16 mouse cellular contexts compared by ENCODE assay signal in the genomic region with DNA sequence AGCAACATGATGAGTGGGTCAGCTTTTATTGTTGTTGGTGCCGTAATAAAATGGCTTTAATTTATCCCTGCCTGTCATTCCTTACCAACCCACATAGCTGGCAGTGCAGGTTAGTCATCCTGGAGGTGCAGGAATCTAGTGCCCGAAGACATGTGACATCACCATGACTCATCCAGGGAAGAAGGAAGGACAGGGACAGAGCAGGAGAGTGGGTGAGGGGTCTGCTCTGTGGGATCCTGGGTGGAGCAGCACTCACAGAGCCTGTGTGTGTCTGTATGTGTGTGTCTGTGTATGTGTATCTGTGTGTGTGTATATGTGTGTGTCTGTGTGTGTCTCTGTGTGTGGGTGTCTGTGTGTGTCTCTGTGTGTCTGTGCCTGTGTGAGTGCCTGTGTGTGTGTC. TPM values are rescaled to one million over a fixed set of nuclear protein-coding genes. Genes with fewer than 3 reads are reported as not detected.
DNase-seq lines count a peak whose midpoint lies in the region; ATAC-seq and TF ChIP-seq lines count a peak whose summit lies in the region.
"Had no signal": no experiment of that assay in that cellular context is flagged by ENCODE, and none has a peak within 500 bp of the region (broad histone marks: within the 10 kb centered on the region; RNA-seq: fewer than 3 reads in every experiment).

No protein-coding gene starts in this region.

- no peak overlapping the region for H3ac ChIP-seq in myocyte (ENCODE audit: control insufficient read depth, insufficient read length)

- H3K36me3 ChIP-seq in megakaryocyte, embryonic 14.5 days (replicated peaks; ENCODE audit: low read length) = no peaks in the 10 kb centered on the region
- H3K36me3 ChIP-seq in myocyte (ENCODE audit: control insufficient read depth, insufficient read depth) = no peaks in the 10 kb centered on the region
- no peaks in the 10 kb centered on the region for H3K36me3 ChIP-seq in hindbrain, embryonic 14.5 days (replicated peaks; ENCODE audit: control insufficient read depth, insufficient read depth)
- H3K36me3 ChIP-seq: embryonic facial prominence, embryonic 13.5 days; G1E; kidney, embryonic 15.5 days had no signal

- no peak for TF ChIP-seq POLR2A in myocyte (IDR thresholded peaks at IDR 0.05; ENCODE audit: insufficient read length, low read depth)

- 77% methylated on average over 2 of the region's 2 CpGs for WGBS in hindbrain, embryonic 14.5 days

- H3K4me1 ChIP-seq in megakaryocyte, embryonic 14.5 days = peaks cover 6% of the 10 kb centered on the region; the same call in 1 of the 2 replicates
- no peaks in the 10 kb centered on the region for H3K4me1 ChIP-seq in hindbrain, embryonic 14.5 days (replicated peaks; ENCODE audit: control insufficient read depth, insufficient read depth, low read length)
- H3K4me1 ChIP-seq: embryonic facial prominence, embryonic 13.5 days; kidney, embryonic 15.5 days had no signal

- ATAC-seq in megakaryocyte, adult 5-6 weeks (ENCODE audit: poor library complexity, severe bottlenecking) = no peak
- no peak for ATAC-seq in hindbrain, embryonic 14.5 days (ENCODE audit: low FRiP score)

- peak overlapping the region; percentile 2 for H3K4me3 ChIP-seq in megakaryocyte, embryonic 14.5 days (replicated peaks)
- H3K4me3 ChIP-seq in myocyte = no peak overlapping the region
- H3K4me3 ChIP-seq in hindbrain, embryonic 14.5 days (replicated peaks; ENCODE audit: low read length) = no peak overlapping the region
- H3K4me3 ChIP-seq: embryonic facial prominence, embryonic 13.5 days; heart, adult 2 months; kidney, embryonic 15.5 days had no signal

- peaks cover 20% of the 10 kb centered on the region for H3K9me3 ChIP-seq in megakaryocyte, embryonic 14.5 days
- H3K9me3 ChIP-seq in hindbrain, embryonic 14.5 days (ENCODE audit: control insufficient read depth, low read length) = no peaks in the 10 kb centered on the region
- H3K9me3 ChIP-seq: kidney, embryonic 15.5 days had no signal

- H3K27me3 ChIP-seq in megakaryocyte, embryonic 14.5 days (replicated peaks) = no peaks in the 10 kb centered on the region
- no peaks in the 10 kb centered on the region for H3K27me3 ChIP-seq in myocyte (ENCODE audit: control insufficient read depth, insufficient read depth, insufficient read length)
- no peaks in the 10 kb centered on the region for H3K27me3 ChIP-seq in hindbrain, embryonic 14.5 days (ENCODE audit: control insufficient read depth, insufficient read depth, low read length)
- H3K27me3 ChIP-seq: embryonic facial prominence, embryonic 13.5 days; kidney, embryonic 15.5 days had no signal

- H3K79me2 ChIP-seq in myocyte (ENCODE audit: control insufficient read depth, insufficient read depth) = no peaks in the 10 kb centered on the region

- no peak overlapping the region for H3K27ac ChIP-seq in hindbrain, embryonic 14.5 days
- H3K27ac ChIP-seq: embryonic facial prominence, embryonic 13.5 days; heart, adult 2 months; kidney, embryonic 15.5 days had no signal

- no peak overlapping the region for H3K9ac ChIP-seq in hindbrain, embryonic 14.5 days
- H3K9ac ChIP-seq: embryonic facial prominence, embryonic 13.5 days; kidney, embryonic 15.5 days had no signal

- peak overlapping the region; percentile 24 for H3K4me2 ChIP-seq in myocyte (ENCODE audit: low read depth)
- no peak overlapping the region for H3K4me2 ChIP-seq in hindbrain, embryonic 14.5 days (replicated peaks)
- H3K4me2 ChIP-seq: embryonic facial prominence, embryonic 13.5 days; kidney, embryonic 15.5 days; liver, embryonic 11.5 days had no signal

- peak; percentile 47 to 69 for DNase-seq in adrenal gland, adult (ENCODE audit: inconsistent age in 2 of 2, low spot score in 1 of 2)
- no peak for DNase-seq in adrenal gland, postnatal 4 days (ENCODE audit: low spot score in 2 of 2)
- peak; percentile 40 to 47 for DNase-seq in adrenal gland, postnatal 36 days
- no peak for DNase-seq in kidney, postnatal 10 days
- no peak for DNase-seq in hindbrain, embryonic 14.5 days (ENCODE audit: low spot score)
- DNase-seq: cerebellum, adult 11 months; heart, adult 2 months; lung, postnatal 14 days; right cerebral cortex, postnatal 4 days had no signal

TF ChIP-seq in myocyte, 11 proteins besides CTCF, POLR2A, EP300 and RAD21:
- no peak for TF ChIP-seq TCF12 (IDR thresholded peaks at IDR 0.05; ENCODE audit: insufficient read depth, poor library complexity, severe bottlenecking)
- TF ChIP-seq USF1 (IDR thresholded peaks at IDR 0.05; ENCODE audit: low read depth) = peak; percentile 19
- TF ChIP-seq TCF3 (IDR thresholded peaks at IDR 0.05; ENCODE audit: insufficient read length, low read depth) = no peak
- no peak for TF ChIP-seq E2F4 (IDR thresholded peaks at IDR 0.05; ENCODE audit: insufficient read depth)
- no peak for TF ChIP-seq CEBPB (IDR thresholded peaks at IDR 0.05; ENCODE audit: insufficient read depth, poor library complexity, severe bottlenecking)
- no peak for TF ChIP-seq SRF (IDR thresholded peaks at IDR 0.05; ENCODE audit: control insufficient read depth, insufficient read length, low read depth)
- TF ChIP-seq MYOG (IDR thresholded peaks at IDR 0.05; ENCODE audit: control insufficient read depth in 1 of 3, insufficient read depth in 1 of 3, insufficient read length in 2 of 3, low read depth in 2 of 3) = no peak
- TF ChIP-seq MAX (IDR thresholded peaks at IDR 0.05; ENCODE audit: low read depth) = no peak
- peak in 1 of 3 experiments; percentile 12 for TF ChIP-seq MYOD1 (IDR thresholded peaks at IDR 0.05; ENCODE audit: control insufficient read depth in 1 of 3, insufficient read length in 2 of 3, low read depth in 2 of 3)
- TF ChIP-seq POLR2AphosphoS2 (IDR thresholded peaks at IDR 0.05; ENCODE audit: insufficient read length, low read depth) = no peak

RNA-seq across cellular contexts. Expression of gene Kl, which starts 44.2 kb away (rescaled TPM):
- total RNA-seq in adrenal gland, postnatal 4 days (2021) = 10 to 100 TPM in 1 of 2 experiments, under 1 TPM in 1; 0.62 to 11.5 TPM
- 0.74 TPM in 1 of 2 replicates, not detected in the other for polyA plus RNA-seq in megakaryocyte, embryonic 14.5 days (2012; ENCODE audit: insufficient read depth, low replicate concordance)
- not detected in 2 replicates for total RNA-seq in megakaryocyte, adult 5-6 weeks (2015)
- not detected in 2 replicates for total RNA-seq in megakaryocyte, adult 5-6 weeks (2017)
- total RNA-seq in adrenal gland, postnatal 36 days (2021) = under 1 TPM; 0.10 to 0.13 TPM
- not detected for polyA plus RNA-seq in myocyte (2012; fragmentation: generic; extraction: Trizol)
- 1.2 and 1.9 TPM in 2 replicates for polyA plus RNA-seq in hindbrain, embryonic 14.5 days (2014; fragmentation: Nextera tagmentation; extraction: Ambion mirVana)
- polyA plus RNA-seq: G1E; liver, embryonic 11.5 days had no signal

Comparison
In these comparisons a context has a peak if more than half of its experiments do, and no peak if none do; other contexts are left out.
1. DNase-seq: peak in adrenal gland, adult (2 of 2) and adrenal gland, postnatal 36 days (2 of 2); none in adrenal gland, postnatal 4 days (0 of 2), kidney, postnatal 10 days (single experiment) and hindbrain, embryonic 14.5 days (single experiment).